Mouse (Mus musculus) heart, embryonic 13.5 days (tissue): ENCODE measurements around the gene N4bp1. TPM values are rescaled to one million over a fixed set of nuclear protein-coding genes. Genes with fewer than 3 reads are reported as not detected.

Source experiments
- ATAC-seq: fragments of 200-750 bp; cut with Nextera tagmentation; 2 replicates; pipeline ENCODE4 v1.8.0; 2017; ENCODE audit warnings: moderate TSS enrichment; ENCODE audit not compliant: insufficient number of reproducible peaks, low FRiP score, low TSS enrichment; ENCODE audit errors: extremely low read depth
- H3K27ac ChIP-seq: fragments of 300-500 bp; sonication (generic); replicated peaks from 2 replicates; pipeline ENCODE4 v1.5.1; 2015; ENCODE audit warnings: moderate library complexity, mild to moderate bottlenecking, inconsistent platforms
- H3K27me3 ChIP-seq: fragments of 300-500 bp; sonication (generic); replicated peaks from 2 replicates; pipeline ENCODE4 v1.6.1; 2015; ENCODE audit warnings: mild to moderate bottlenecking, inconsistent platforms
- H3K36me3 ChIP-seq: fragments of 300-500 bp; sonication (generic); 2 replicates; pipeline ENCODE4 v1.6.1; 2015; ENCODE audit warnings: mild to moderate bottlenecking, inconsistent platforms
- H3K4me1 ChIP-seq: fragments of 300-500 bp; sonication (generic); 2 replicates; pipeline ENCODE4 v1.6.1; 2015; ENCODE audit warnings: inconsistent platforms
- H3K4me2 ChIP-seq: fragments of 300-500 bp; sonication (generic); 2 replicates; pipeline ENCODE4 v1.6.1; 2015; ENCODE audit warnings: inconsistent platforms, mild to moderate bottlenecking, moderate library complexity
- H3K4me3 ChIP-seq: fragments of 300-500 bp; sonication (generic); 2 replicates; pipeline ENCODE4 v1.5.1; 2015; ENCODE audit warnings: moderate library complexity, mild to moderate bottlenecking, inconsistent platforms
- H3K9ac ChIP-seq: fragments of 300-500 bp; sonication (generic); 2 replicates; pipeline ENCODE4 v1.6.1; 2015; ENCODE audit warnings: inconsistent platforms, mild to moderate bottlenecking, moderate library complexity
- H3K9me3 ChIP-seq: fragments of 300-500 bp; sonication (generic); 2 replicates; pipeline ENCODE4 v1.6.1; 2016; ENCODE audit warnings: inconsistent platforms
- WGBS: fragments of 180-500 bp; shearing (Covaris S2); methylation state at CpG from one replicate; pipeline ENCODE4 v1.1.7; 2015; ENCODE audit warnings: mixed read lengths; 5-methylcytosine and 5-hydroxymethylcytosine counted together
- polyA plus RNA-seq: library from polyadenylated mRNA; unstranded; fragments of >200 nt; fragmentation: Nextera tagmentation; extraction: Ambion mirVana; gene quantifications from 2 replicates; pipeline ENCODE4 v1.2.1, GENCODE M21; 2015

Gene N4bp1
- polyA plus RNA-seq, 1 experiment from 2014 or later: 6.2 TPM

GRCm38 (mm10) chr8:86760746-86761145, 124.3 kb downstream of the N4bp1 start:
- WGBS: 71% methylated on average over 6 of the region's 6 CpGs
- Histone ChIP-seq H3K4me3 (no peak overlapping the region), H3K27me3 (no peaks in the 10 kb centered on the region; the same call in 1 of the 2 replicates), H3K9me3 (no peaks in the 10 kb centered on the region), H3K4me2 (no peak overlapping the region), H3K9ac (no peak overlapping the region), H3K4me1 (peaks cover 9% of the 10 kb centered on the region), H3K27ac (no peak overlapping the region), H3K36me3 (no peaks in the 10 kb centered on the region)
- no peak for ATAC-seq

- no peak overlapping the region for H3K4me2 ChIP-seq
- no peak for ATAC-seq
- no peaks in the 10 kb centered on the region for H3K9me3 ChIP-seq
- WGBS: 31% methylated on average over 4 of the region's 4 CpGs
- H3K4me1 ChIP-seq: peaks cover 9% of the 10 kb centered on the region
- H3K36me3 ChIP-seq: no peaks in the 10 kb centered on the region
- H3K9ac ChIP-seq: no peak overlapping the region
- no peaks in the 10 kb centered on the region; the same call in 1 of the 2 replicates for H3K27me3 ChIP-seq
- H3K4me3 ChIP-seq: no peak overlapping the region
- H3K27ac ChIP-seq: no peak overlapping the region
Observed at GRCm38 (mm10) chr8:86759090-86759491, 126.0 kb downstream of the N4bp1 start.

GRCm38 (mm10) chr8:86758651-86759050, 126.4 kb downstream of the N4bp1 start:
- no peak for ATAC-seq
- 54% methylated on average over 3 of the region's 3 CpGs for WGBS
- H3K4me3 ChIP-seq: no peak overlapping the region

More at GRCm38 (mm10) chr8:86758651-86759050, 126.4 kb downstream of the N4bp1 start:
- H3K4me2 ChIP-seq: no peak overlapping the region
- no peak overlapping the region for H3K27ac ChIP-seq
- no peaks in the 10 kb centered on the region for H3K36me3 ChIP-seq
- no peaks in the 10 kb centered on the region; the same call in 1 of the 2 replicates for H3K27me3 ChIP-seq
- no peak overlapping the region for H3K9ac ChIP-seq
- H3K9me3 ChIP-seq: no peaks in the 10 kb centered on the region
- H3K4me1 ChIP-seq: peaks cover 9% of the 10 kb centered on the region

Other genes with a start within 250 kb of the N4bp1 start
- gene Gm10638, start 139.6 kb downstream of the N4bp1 start, polyA plus RNA-seq: 3.0 and 3.3 TPM in 2 replicates
- gene Siah1a, start 139.3 kb downstream of the N4bp1 start, polyA plus RNA-seq: 30.1 and 30.8 TPM in 2 replicates